Mouse (Mus musculus): ENCODE data around the gene Miga1.

DNA sequence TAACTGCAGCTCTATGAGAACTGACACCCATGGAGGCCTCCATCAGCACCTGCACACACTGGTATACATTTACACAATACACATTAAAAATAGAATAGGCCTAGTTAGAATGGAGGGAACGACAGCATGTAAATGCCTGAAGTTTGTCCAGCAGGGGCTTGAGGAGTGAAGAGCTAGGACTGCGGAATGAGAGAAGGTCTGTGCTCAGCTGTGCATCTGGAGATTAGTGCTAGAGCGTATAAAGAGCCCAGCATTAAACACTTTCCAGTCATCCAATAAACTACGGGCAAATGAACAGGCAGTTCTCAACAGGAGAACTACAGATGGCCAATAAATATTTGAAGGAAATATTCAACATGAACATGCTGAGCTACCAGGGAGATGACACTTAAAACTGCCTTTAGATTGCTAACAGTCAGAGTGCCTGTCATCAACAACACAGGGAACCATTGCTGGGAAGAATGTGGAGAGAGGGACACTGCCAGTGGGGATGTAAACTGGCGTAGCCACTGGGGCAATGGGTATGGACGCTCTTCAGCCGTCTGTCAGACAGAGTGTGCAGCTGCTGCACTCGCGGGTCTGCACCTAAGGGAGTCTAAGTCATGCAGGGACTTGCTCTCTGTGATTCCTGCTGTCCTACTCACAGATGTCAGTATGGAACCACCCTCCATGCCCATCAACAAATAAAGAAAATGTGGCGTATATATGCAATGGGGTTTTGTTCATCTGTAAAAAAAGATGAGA, 13.4 kb upstream of the Miga1 start:
- TF ChIP-seq CTCF (IDR thresholded peaks at IDR 0.05; ENCODE audit: low read depth, low read length), result no peak
- no peak for TF ChIP-seq TAL1 (conservative IDR thresholded peaks at IDR 0.05; ENCODE audit: low read depth, low read length)
- no peak for TF ChIP-seq GATA1 (IDR thresholded peaks at IDR 0.05; ENCODE audit: borderline replicate concordance, low read length)
- no peak for TF ChIP-seq POLR2AphosphoS5 (IDR thresholded peaks at IDR 0.05; ENCODE audit: insufficient replicate concordance, low read depth, low read length)

All from G1E (cell line).